Mouse (Mus musculus) C2C12 (cell line): Measurements from ENCODE around the gene Atp8b5. TPM values are rescaled to one million over a fixed set of nuclear protein-coding genes. Genes with fewer than 3 reads are reported as not detected.

Experiments
- H3K27me3 ChIP-seq: one replicate; pipeline ENCODE4 v1.6.1; 2011; ENCODE audit not compliant: control insufficient read depth, insufficient read depth, insufficient read length
- H3K36me3 ChIP-seq: one replicate; pipeline ENCODE4 v1.6.1; 2011; ENCODE audit not compliant: control insufficient read depth, insufficient read depth
- H3K4me3 ChIP-seq: one replicate; pipeline ENCODE4 v1.5.1; 2011; ENCODE audit warnings: mild to moderate bottlenecking, control low read depth; ENCODE audit not compliant: poor library complexity, insufficient read depth, severe bottlenecking
- H3K79me2 ChIP-seq: one replicate; pipeline ENCODE4 v1.6.1; 2011; ENCODE audit not compliant: control insufficient read depth, insufficient read depth
- H3K79me3 ChIP-seq: one replicate; pipeline ENCODE4 v1.6.1; 2011; ENCODE audit warnings: low read depth, control low read depth
- H3ac ChIP-seq: one replicate; pipeline ENCODE3; 2011; ENCODE audit warnings: low read depth; ENCODE audit not compliant: control insufficient read depth, insufficient read length
- CEBPB ChIP-seq: IDR thresholded peaks from one replicate; pipeline ENCODE4 v1.6.1; 2011; ENCODE audit warnings: low read depth, mild to moderate bottlenecking, control low read depth, moderate library complexity
- CTCF ChIP-seq: IDR thresholded peaks from one replicate; pipeline ENCODE4 v1.5.1; 2011; ENCODE audit not compliant: control insufficient read depth, insufficient read depth, insufficient read length
- FOSL1 ChIP-seq: IDR thresholded peaks from one replicate; pipeline ENCODE4 v1.8.0; 2011; ENCODE audit warnings: mild to moderate bottlenecking, low read length; ENCODE audit not compliant: poor library complexity, insufficient read depth, severe bottlenecking
- MAX ChIP-seq: IDR thresholded peaks from one replicate; pipeline ENCODE4 v1.6.1; 2011; ENCODE audit warnings: mild to moderate bottlenecking, control low read depth
- MYOD1 ChIP-seq: IDR thresholded peaks from one replicate; pipeline ENCODE4 v1.6.1; 2011; ENCODE audit warnings: low read depth; ENCODE audit not compliant: control insufficient read depth, insufficient read length
- MYOG ChIP-seq: IDR thresholded peaks from one replicate; pipeline ENCODE4 v1.6.1; 2011; ENCODE audit not compliant: control insufficient read depth, insufficient read length; ENCODE audit errors: extremely low read depth
- USF1 ChIP-seq: IDR thresholded peaks from one replicate; pipeline ENCODE4 v1.6.1; 2011; ENCODE audit warnings: low read depth, mild to moderate bottlenecking, control low read depth, moderate library complexity
- polyA plus RNA-seq: library from polyadenylated mRNA; unstranded; fragments of >200 nt; fragmentation: generic; extraction: Trizol; gene quantifications from one replicate; pipeline ENCODE4 v1.2.1, GENCODE M21; 2012; ENCODE audit warnings: missing spikeins

Gene Atp8b5
- polyA plus RNA-seq, 1 experiment = 0.04 TPM

DNA sequence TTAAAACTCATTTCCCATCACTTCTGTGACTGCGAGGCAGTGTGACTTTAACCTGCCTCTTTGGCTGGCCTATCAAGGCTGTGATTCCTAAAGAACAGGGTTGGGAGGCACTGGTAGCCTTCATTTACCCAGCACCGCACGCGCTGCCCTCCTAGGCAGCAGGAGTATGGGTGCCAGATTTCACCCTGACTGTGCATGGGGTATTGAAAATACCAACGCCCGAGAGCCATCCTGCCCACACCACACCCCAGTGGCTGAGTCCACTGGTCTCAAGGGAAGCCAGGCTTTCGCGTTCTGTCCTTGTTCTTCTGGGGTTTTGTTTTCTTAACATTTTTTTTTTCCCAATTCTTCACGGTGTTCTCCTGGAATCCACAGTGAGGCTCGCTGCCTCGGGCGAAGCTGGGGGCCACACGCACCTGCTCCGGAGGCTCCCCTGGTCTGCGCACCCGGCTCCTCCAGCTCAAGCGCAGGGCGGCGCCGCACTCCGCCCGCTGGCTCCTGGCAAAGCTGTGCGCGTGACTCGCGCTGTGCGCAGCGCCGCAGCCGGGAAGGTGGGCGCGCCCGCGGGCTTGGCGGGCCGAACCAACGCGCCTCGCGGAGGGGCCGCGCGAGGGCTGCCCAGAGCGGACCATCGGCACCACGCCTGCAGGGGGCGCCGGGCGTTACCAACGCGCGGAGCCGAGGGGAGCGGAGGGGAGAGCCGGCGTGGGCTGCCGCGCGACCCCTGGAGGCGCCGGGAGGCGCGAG is 114.6 kb downstream of the Atp8b5 start, which contains the start of gene Rusc2:
Gene Rusc2 (plus strand): TSS at position 572 of the 747 bp plus-strand sequence.
- no peaks in the 10 kb centered on the region for H3K36me3 ChIP-seq
- H3K4me3 ChIP-seq = peak within 1 kb of the TSS; percentile 41
- peak within 1 kb of the TSS; percentile 84 for H3ac ChIP-seq
- peaks cover 37% of the 10 kb centered on the region for H3K79me2 ChIP-seq
- H3K79me3 ChIP-seq = peaks cover 17% of the 10 kb centered on the region
- TF ChIP-seq MAX = peak; percentile 34
- peak; percentile 69 for TF ChIP-seq CTCF
- TF ChIP-seq CEBPB = no peak
- no peaks in the 10 kb centered on the region for H3K27me3 ChIP-seq

- Histone ChIP-seq H3ac (peak overlapping the region; percentile 84), H3K4me3 (peak overlapping the region; percentile 41), H3K36me3 (no peaks in the 10 kb centered on the region), H3K27me3 (no peaks in the 10 kb centered on the region), H3K79me3 (peaks cover 18% of the 10 kb centered on the region), H3K79me2 (peaks cover 37% of the 10 kb centered on the region)
- TF ChIP-seq MAX (peak; percentile 5), USF1 (no peak), MYOG (no peak)
These were observed 115.4 kb downstream of the Atp8b5 start for GRCm38 (mm10) chr4:43382155-43383020.

GRCm38 (mm10) chr4:43383246-43384082 is 116.5 kb downstream of the Atp8b5 start:
- no peaks in the 10 kb centered on the region for H3K36me3 ChIP-seq
- H3K4me3 ChIP-seq = peak overlapping the region; percentile 41
- H3ac ChIP-seq = peak overlapping the region; percentile 40
- peak; percentile 45 for TF ChIP-seq CEBPB
- no peak for TF ChIP-seq CTCF
- no peaks in the 10 kb centered on the region for H3K27me3 ChIP-seq
- H3K79me2 ChIP-seq = peaks cover 37% of the 10 kb centered on the region
- peaks cover 18% of the 10 kb centered on the region for H3K79me3 ChIP-seq

GRCm38 (mm10) chr4:43384083-43384460 is 117.1 kb downstream of the Atp8b5 start:
- Histone ChIP-seq H3K4me3 (no peak overlapping the region), H3K79me3 (peaks cover 18% of the 10 kb centered on the region), H3ac (no peak overlapping the region), H3K36me3 (no peaks in the 10 kb centered on the region), H3K79me2 (peaks cover 37% of the 10 kb centered on the region), H3K27me3 (no peaks in the 10 kb centered on the region)
- no peak for TF ChIP-seq MYOG
- TF ChIP-seq CEBPB = no peak
- no peak for TF ChIP-seq USF1
- no peak for TF ChIP-seq FOSL1
- no peak for TF ChIP-seq MYOD1
- TF ChIP-seq CTCF = no peak
- TF ChIP-seq MAX = no peak

GRCm38 (mm10) chr4:43384541-43384940 is 117.6 kb downstream of the Atp8b5 start:
- no peak for TF ChIP-seq MYOD1
- TF ChIP-seq MYOG = no peak
- TF ChIP-seq FOSL1 = no peak
- no peak for TF ChIP-seq CEBPB
- no peak for TF ChIP-seq MAX
- TF ChIP-seq CTCF = no peak
- TF ChIP-seq USF1 = no peak
- Histone ChIP-seq H3ac (no peak overlapping the region), H3K27me3 (no peaks in the 10 kb centered on the region), H3K4me3 (no peak overlapping the region), H3K36me3 (no peaks in the 10 kb centered on the region), H3K79me2 (peaks cover 37% of the 10 kb centered on the region), H3K79me3 (peaks cover 18% of the 10 kb centered on the region)

GRCm38 (mm10) chr4:43386932-43387331 is 120.0 kb downstream of the Atp8b5 start:
- peaks cover 37% of the 10 kb centered on the region for H3K79me2 ChIP-seq
- no peaks in the 10 kb centered on the region for H3K36me3 ChIP-seq
- H3K4me3 ChIP-seq = no peak overlapping the region
- no peaks in the 10 kb centered on the region for H3K27me3 ChIP-seq
- H3K79me3 ChIP-seq = peaks cover 18% of the 10 kb centered on the region
- TF ChIP-seq USF1 (no peak), MAX (no peak), MYOG (no peak), MYOD1 (no peak), CTCF (no peak), FOSL1 (no peak), CEBPB (no peak)
- no peak overlapping the region for H3ac ChIP-seq
